Mouse (Mus musculus) brain, embryonic 14.5 days (tissue): ENCODE data around the gene Zmiz1. TPM values are rescaled to one million over a fixed set of nuclear protein-coding genes. Genes with fewer than 3 reads are reported as not detected.
A peak's percentile ranks its signal among the peaks of the same experiment; 100 is the strongest.

Experiments used
- DNase-seq: peaks from one replicate; pipeline ENCODE4 v3.0.0-alpha.2; 2011; ENCODE audit warnings: low read depth
- CTCF ChIP-seq: fragments of 200-500 bp; IDR thresholded peaks from 2 replicates; pipeline ENCODE4 v1.5.1; 2012; ENCODE audit warnings: inconsistent platforms, mild to moderate bottlenecking, moderate library complexity, borderline replicate concordance; ENCODE audit not compliant: insufficient read depth, insufficient read length; ENCODE audit errors: extremely low read depth
- POLR2A ChIP-seq: fragments of 200-500 bp; IDR thresholded peaks from 2 replicates; pipeline ENCODE4 v1.6.1; 2012; ENCODE audit warnings: mild to moderate bottlenecking, inconsistent platforms, borderline replicate concordance; ENCODE audit not compliant: poor library complexity, insufficient read depth, insufficient read length, severe bottlenecking; ENCODE audit errors: extremely low read depth
- polyA plus RNA-seq: library from polyadenylated mRNA; depleted of rRNA; stranded (reverse); fragments of >200 nt; gene quantifications from 2 replicates; pipeline ENCODE4 v1.2.3, GENCODE M21; 2012

Zmiz1 gene
- polyA plus RNA-seq, 1 experiment = 141 TPM

- TF ChIP-seq CTCF = peak; percentile 94
- no peak for TF ChIP-seq POLR2A
- DNase-seq = peak; percentile 73
Observed at GRCm38 (mm10) chr14:25646161-25646621, 187.2 kb downstream of the Zmiz1 start.

DNA sequence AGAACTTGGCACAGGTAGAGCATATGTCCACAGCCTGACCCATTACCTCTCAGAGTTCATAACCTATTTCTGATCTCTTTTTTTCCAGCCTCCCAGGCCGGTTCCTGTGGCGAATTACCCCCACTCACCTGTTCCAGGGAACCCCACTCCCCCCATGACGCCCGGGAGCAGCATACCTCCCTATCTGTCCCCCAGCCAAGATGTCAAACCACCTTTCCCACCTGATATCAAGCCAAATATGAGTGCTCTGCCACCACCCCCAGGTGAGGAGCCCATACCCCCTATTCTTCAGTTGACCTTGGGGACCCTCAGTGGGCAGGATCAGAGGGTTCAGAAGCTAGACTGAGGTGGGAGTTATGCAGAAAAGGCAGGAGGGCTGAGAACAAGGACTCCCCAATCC, 192.1 kb downstream of the Zmiz1 start:
- no peak for DNase-seq
- TF ChIP-seq CTCF (no peak), POLR2A (no peak)

GRCm38 (mm10) chr14:25651905-25652304, 192.9 kb downstream of the Zmiz1 start:
- DNase-seq = no peak
- no peak for TF ChIP-seq POLR2A
- no peak for TF ChIP-seq CTCF

GRCm38 (mm10) chr14:25654401-25655197, 195.6 kb downstream of the Zmiz1 start:
- no peak for DNase-seq

DNA sequence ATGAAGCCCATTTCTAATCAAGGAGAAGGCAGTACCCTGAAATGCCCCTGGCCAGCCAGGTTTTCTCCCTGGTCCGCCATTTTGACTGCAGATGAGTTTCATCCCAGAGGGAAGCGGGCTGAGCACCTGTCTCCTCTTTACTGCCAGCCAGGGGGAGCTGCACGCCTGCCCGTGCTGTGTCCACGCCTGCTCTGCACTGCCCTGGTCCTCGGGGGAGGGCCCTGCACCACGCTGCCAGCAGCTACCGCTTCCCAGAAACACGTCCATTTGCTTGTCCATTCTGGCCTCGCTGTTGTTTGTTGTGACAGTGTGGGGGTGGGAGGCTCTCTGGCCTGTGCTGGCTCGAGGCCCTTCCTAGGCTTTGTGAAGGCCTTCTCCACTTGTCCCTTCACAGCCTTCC, 201.7 kb downstream of the Zmiz1 start:
- TF ChIP-seq POLR2A (no peak), CTCF (peak; percentile 31; the same call in 1 of the 2 replicates)
- DNase-seq = peak; percentile 41

More at GRCm38 (mm10) chr14:25654401-25655197, 195.6 kb downstream of the Zmiz1 start:
- no peak for TF ChIP-seq CTCF
- no peak for TF ChIP-seq POLR2A

GRCm38 (mm10) chr14:25661185-25661920, 202.4 kb downstream of the Zmiz1 start:
- TF ChIP-seq POLR2A (no peak), CTCF (no peak)

GRCm38 (mm10) chr14:25663649-25664309, 204.8 kb downstream of the Zmiz1 start:
- TF ChIP-seq CTCF = no peak
- no peak for TF ChIP-seq POLR2A
- no peak for DNase-seq

More at GRCm38 (mm10) chr14:25661185-25661920, 202.4 kb downstream of the Zmiz1 start:
- no peak for DNase-seq

DNA sequence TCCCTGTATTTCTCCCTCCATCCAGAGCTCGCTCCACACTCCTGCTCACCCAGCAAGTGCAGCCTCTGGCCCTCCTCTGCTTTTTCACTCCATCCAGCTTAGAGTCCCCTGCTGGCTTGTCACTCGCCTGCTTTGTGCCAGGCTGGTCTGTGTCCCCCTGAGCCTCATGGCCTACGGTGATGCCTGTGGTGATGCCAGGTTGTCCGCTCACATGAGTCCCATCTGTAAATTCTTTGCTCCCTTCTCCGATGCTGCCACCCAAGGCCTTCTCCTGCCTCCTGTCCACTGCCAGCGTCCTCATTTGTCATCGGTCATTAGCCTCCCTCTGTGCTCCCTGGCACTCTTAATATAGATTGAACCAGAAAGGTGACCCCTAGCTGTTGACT, 205.3 kb downstream of the Zmiz1 start:
- DNase-seq = no peak
- no peak for TF ChIP-seq POLR2A
- no peak for TF ChIP-seq CTCF

DNA sequence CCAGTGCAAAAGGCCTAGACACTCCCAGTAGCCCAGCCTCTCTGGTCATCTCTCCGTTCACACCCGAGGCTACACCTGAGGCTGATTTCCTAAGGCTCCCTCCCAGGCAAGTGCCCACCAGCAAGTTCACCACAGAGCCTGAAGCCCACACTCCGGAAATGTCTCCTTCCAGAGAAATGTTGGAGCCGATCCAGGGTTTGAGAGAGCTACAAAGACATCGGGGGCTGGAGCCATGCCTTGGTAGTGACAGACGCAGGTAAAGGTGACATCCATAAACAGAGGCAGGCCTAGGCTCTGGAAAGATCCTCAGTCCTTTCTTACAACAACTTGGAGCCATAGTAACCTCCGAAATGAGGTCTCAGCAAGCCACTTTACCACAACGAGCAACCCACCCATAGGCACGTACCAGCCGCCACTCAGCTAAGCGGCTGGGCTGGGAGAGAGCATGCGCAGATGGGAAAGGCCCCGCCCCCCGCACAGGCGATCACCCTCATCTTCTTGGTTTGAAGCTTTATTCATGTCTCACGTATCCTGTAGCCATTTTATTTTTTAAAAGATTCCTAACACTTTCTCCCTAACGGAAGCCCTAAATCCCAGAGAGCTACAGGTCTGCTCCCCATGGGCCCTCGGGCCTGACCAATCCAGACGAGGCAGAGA, 206.5 kb downstream of the Zmiz1 start:
- no peak for TF ChIP-seq CTCF
- TF ChIP-seq POLR2A = no peak
- DNase-seq = peak; percentile 60

DNA sequence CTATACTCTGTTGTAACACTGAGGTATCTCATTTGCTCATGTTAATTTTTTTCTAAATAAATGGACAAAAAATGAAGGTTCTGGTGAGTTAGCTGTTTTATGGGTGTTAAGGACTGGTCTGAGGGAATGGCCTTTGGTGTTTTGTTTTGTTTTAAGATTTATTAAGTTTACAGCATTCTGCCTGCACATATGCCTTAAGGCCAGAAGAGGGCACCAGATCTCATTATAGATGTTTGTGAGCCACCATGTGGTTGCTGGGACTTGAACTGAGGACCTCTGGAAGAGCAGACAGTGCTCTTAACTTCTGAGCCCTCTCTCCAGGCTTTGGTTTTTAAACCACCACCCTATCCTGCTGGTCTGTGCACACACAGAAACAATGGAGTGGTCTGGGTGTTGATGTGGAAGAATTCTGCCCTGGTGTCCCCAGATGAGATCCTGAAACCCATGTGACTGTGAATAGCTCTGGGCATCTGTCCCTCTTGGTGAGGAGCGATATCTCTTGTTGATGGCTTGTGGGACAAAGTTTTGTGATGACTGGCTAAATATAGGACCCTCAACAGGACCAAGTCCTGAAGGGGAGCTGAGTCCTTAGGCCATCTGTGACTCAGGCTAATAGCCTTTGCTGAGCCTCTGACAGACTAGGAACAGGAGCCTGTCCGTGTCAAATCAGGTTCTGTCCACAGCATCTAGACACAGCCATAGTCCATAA, 207.8 kb downstream of the Zmiz1 start:
- DNase-seq = no peak
- no peak for TF ChIP-seq POLR2A
- TF ChIP-seq CTCF = no peak
